Mouse (Mus musculus): ENCODE measurements around the gene 4933436I01Rik. TPM values are rescaled to one million over a fixed set of nuclear protein-coding genes. Genes with fewer than 3 reads are reported as not detected.

Gene 4933436I01Rik
- polyA plus RNA-seq (2012; rRNA removed; ENCODE audit: low replicate concordance): not detected in 2 replicates

DNA sequence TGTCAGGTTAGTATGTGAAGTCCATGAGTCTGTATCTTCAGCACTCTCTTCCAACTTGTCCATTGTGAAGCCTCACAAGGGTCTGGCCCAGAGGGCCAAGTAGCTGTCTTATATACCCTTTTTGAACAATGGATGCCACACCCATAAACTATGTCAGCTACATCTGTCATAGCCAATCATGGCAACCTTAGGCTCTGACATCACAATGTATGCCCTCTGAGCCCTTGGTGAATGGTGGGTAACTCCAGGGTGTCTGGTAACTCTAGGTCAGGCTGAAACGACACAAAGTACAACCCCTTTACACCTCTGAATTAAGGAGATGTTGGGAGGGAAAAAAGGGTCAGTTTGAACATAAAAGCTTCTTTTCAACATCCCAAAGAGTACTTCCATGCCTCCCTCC is at the start of gene 4933436I01Rik:
TSS of gene 4933436I01Rik (minus strand) at position 101 of the 400 bp plus-strand sequence.

Other genes starting within 250 kb of the 4933436I01Rik start
- not detected in 2 replicates for gene Gm1140, start 227.9 kb downstream of the 4933436I01Rik start, polyA plus RNA-seq (2012; rRNA removed; ENCODE audit: low replicate concordance)
- gene Gm14692, start 225.8 kb downstream of the 4933436I01Rik start, polyA plus RNA-seq (2012; rRNA removed; ENCODE audit: low replicate concordance): not detected in 2 replicates